Mouse (Mus musculus): ENCODE measurements around the gene Jade1.

Gene Jade1

GRCm38 (mm10) chr3:41580401-41581323 lies 25.1 kb downstream of the Jade1 start:
- DNase-seq = peak; percentile 60

GRCm38 (mm10) chr3:41581436-41581835 lies 25.9 kb downstream of the Jade1 start:
- DNase-seq = peak; percentile 86

- no peak for DNase-seq
These were observed 26.7 kb downstream of the Jade1 start for GRCm38 (mm10) chr3:41582256-41582655.

GRCm38 (mm10) chr3:41583092-41583491 lies 27.6 kb downstream of the Jade1 start:
- DNase-seq = no peak

GRCm38 (mm10) chr3:41583621-41584020 lies 28.1 kb downstream of the Jade1 start:
- no peak for DNase-seq

- no peak for DNase-seq
These were observed 30.0 kb downstream of the Jade1 start for GRCm38 (mm10) chr3:41585548-41585947.

GRCm38 (mm10) chr3:41586330-41586729 lies 30.8 kb downstream of the Jade1 start:
- DNase-seq = no peak

GRCm38 (mm10) chr3:41586917-41587316 lies 31.4 kb downstream of the Jade1 start:
- DNase-seq = no peak

- DNase-seq = peak; percentile 51
These were observed 32.1 kb downstream of the Jade1 start for GRCm38 (mm10) chr3:41587588-41587987.

- DNase-seq = no peak
These were observed 33.0 kb downstream of the Jade1 start for GRCm38 (mm10) chr3:41588495-41588894.

GRCm38 (mm10) chr3:41589246-41589914 lies 33.8 kb downstream of the Jade1 start:
- DNase-seq = no peak

- no peak for DNase-seq
These were observed 34.5 kb downstream of the Jade1 start for GRCm38 (mm10) chr3:41589988-41590387.

- DNase-seq = peak; percentile 79
These were observed 35.4 kb downstream of the Jade1 start for GRCm38 (mm10) chr3:41590695-41591559.

GRCm38 (mm10) chr3:41591651-41592170 lies 36.2 kb downstream of the Jade1 start:
- no peak for DNase-seq

- no peak for DNase-seq
These were observed 37.3 kb downstream of the Jade1 start for GRCm38 (mm10) chr3:41592805-41593204.

- DNase-seq = no peak
These were observed 38.8 kb downstream of the Jade1 start for GRCm38 (mm10) chr3:41594097-41594879.

GRCm38 (mm10) chr3:41595010-41595409 lies 39.5 kb downstream of the Jade1 start:
- DNase-seq = no peak

GRCm38 (mm10) chr3:41597036-41597435 lies 41.5 kb downstream of the Jade1 start:
- no peak for DNase-seq

- no peak for DNase-seq
These were observed 42.9 kb downstream of the Jade1 start for GRCm38 (mm10) chr3:41598412-41598811.

- no peak for DNase-seq
These were observed 43.7 kb downstream of the Jade1 start for GRCm38 (mm10) chr3:41599226-41599625.

- DNase-seq = peak; percentile 70
These were observed 44.5 kb downstream of the Jade1 start for GRCm38 (mm10) chr3:41599806-41600589.

All from kidney, postnatal 14 days (tissue).